Mouse (Mus musculus) urinary bladder, postnatal 14 days (tissue): ENCODE results near the gene Gxylt2.

Experiments
- DNase-seq: peaks from one replicate; pipeline ENCODE4 v3.0.0; 2021; ENCODE audit warnings: low spot score

Gene Gxylt2

GRCm38 (mm10) chr6:100704574-100705365 lies at the start of gene Gxylt2:
TSS of gene Gxylt2 (plus strand) at chr6:100704734.
- DNase-seq, result peak; percentile 48

- peak; percentile 44 for DNase-seq
Measured at GRCm38 (mm10) chr6:100660395-100660794, 44.1 kb upstream of the Gxylt2 start.

GRCm38 (mm10) chr6:100662224-100662623 lies 42.3 kb upstream of the Gxylt2 start:
- DNase-seq, result no peak

- no peak for DNase-seq
Measured at GRCm38 (mm10) chr6:100667644-100668043, 36.9 kb upstream of the Gxylt2 start.

GRCm38 (mm10) chr6:100668858-100669257 lies 35.7 kb upstream of the Gxylt2 start:
- no peak for DNase-seq

- DNase-seq, result peak; percentile 59
Measured at GRCm38 (mm10) chr6:100670370-100670841, 34.1 kb upstream of the Gxylt2 start.

GRCm38 (mm10) chr6:100670880-100671344 lies 33.6 kb upstream of the Gxylt2 start, which contains the start of gene Shq1:
TSS of gene Shq1 (minus strand) at chr6:100671157.
- DNase-seq, result peak; percentile 88

- DNase-seq, result no peak
Measured at GRCm38 (mm10) chr6:100671401-100671800, 33.1 kb upstream of the Gxylt2 start.

GRCm38 (mm10) chr6:100674974-100675373 lies 29.6 kb upstream of the Gxylt2 start:
- no peak for DNase-seq

GRCm38 (mm10) chr6:100676461-100676860 lies 28.1 kb upstream of the Gxylt2 start:
- no peak for DNase-seq

GRCm38 (mm10) chr6:100678636-100679035 lies 25.9 kb upstream of the Gxylt2 start:
- DNase-seq, result no peak

GRCm38 (mm10) chr6:100686341-100686740 lies 18.2 kb upstream of the Gxylt2 start:
- no peak for DNase-seq

- DNase-seq, result no peak
Measured at GRCm38 (mm10) chr6:100699986-100700385, 4.5 kb upstream of the Gxylt2 start.

- no peak for DNase-seq
Measured at GRCm38 (mm10) chr6:100700774-100701173, 3.8 kb upstream of the Gxylt2 start.

GRCm38 (mm10) chr6:100704197-100704573 lies 349 bp upstream of the Gxylt2 start:
- DNase-seq, result no peak

GRCm38 (mm10) chr6:100705366-100705811 lies 855 bp downstream of the Gxylt2 start:
- no peak for DNase-seq

- no peak for DNase-seq
Measured at GRCm38 (mm10) chr6:100706861-100707260, 2.3 kb downstream of the Gxylt2 start.

- DNase-seq, result peak; percentile 35
Measured at GRCm38 (mm10) chr6:100707557-100707956, 3.0 kb downstream of the Gxylt2 start.

- no peak for DNase-seq
Measured at GRCm38 (mm10) chr6:100708248-100708647, 3.7 kb downstream of the Gxylt2 start.

- no peak for DNase-seq
Measured at GRCm38 (mm10) chr6:100708996-100709395, 4.5 kb downstream of the Gxylt2 start.

GRCm38 (mm10) chr6:100709483-100709882 lies 4.9 kb downstream of the Gxylt2 start:
- DNase-seq, result peak; percentile 47

- no peak for DNase-seq
Measured at GRCm38 (mm10) chr6:100710170-100710569, 5.6 kb downstream of the Gxylt2 start.

- no peak for DNase-seq
Measured at GRCm38 (mm10) chr6:100710866-100711265, 6.3 kb downstream of the Gxylt2 start.
